Mouse (Mus musculus) kidney, adult 10 weeks (tissue): ENCODE results near the gene Plin3. TPM values are rescaled to one million over a fixed set of nuclear protein-coding genes. Genes with fewer than 3 reads are reported as not detected.

Source experiments
- polyA plus RNA-seq: library from polyadenylated mRNA; stranded (reverse); fragments of 350-450 nt; fragmentation: Illumina TruSeq; extraction: RNeasy Lipid Tissue Mini Kit (QIAGEN cat#74804); gene quantifications from one replicate; pipeline ENCODE4 v1.2.3, GENCODE M21; 2014; ENCODE audit warnings: low read depth, low replicate concordance

Plin3 gene
- polyA plus RNA-seq, result 13.9 TPM

GRCm38 (mm10) chr17:56292531-56293222, at the start of gene Plin3:
TSS of gene Plin3 (minus strand) at chr17:56292873.

GRCm38 (mm10) chr17:56325450-56326152, 32.9 kb upstream of the Plin3 start, which contains the start of gene Kdm4b:
TSS of gene Kdm4b (plus strand) at chr17:56326062.

GRCm38 (mm10) chr17:56303160-56303846, 10.6 kb upstream of the Plin3 start, which contains the start of gene Uhrf1:
TSS of gene Uhrf1 (plus strand) at chr17:56303321.

GRCm38 (mm10) chr17:56300186-56300585, 7.5 kb upstream of the Plin3 start, which contains the start of gene Arrdc5:
TSS of gene Arrdc5 (minus strand) at chr17:56300286.

GRCm38 (mm10) chr17:56276643-56277566, 15.8 kb downstream of the Plin3 start, which contains the start of gene Ticam1:
TSS of gene Ticam1 (minus strand) at chr17:56276786.

GRCm38 (mm10) chr17:56256239-56256881, 36.3 kb downstream of the Plin3 start, which contains the start of gene Fem1a:
TSS of gene Fem1a (plus strand) at chr17:56256810.

Other genes starting within 250 kb of the Plin3 start
- gene Ubxn6, start 217.8 kb downstream of the Plin3 start, polyA plus RNA-seq, result 14.1 TPM
- 1.5 TPM for gene Hdgfl2, start 213.2 kb downstream of the Plin3 start, polyA plus RNA-seq
- 0.20 TPM for gene Plin4, start 183.1 kb downstream of the Plin3 start, polyA plus RNA-seq
- 0.89 TPM for gene Plin5, start 175.3 kb downstream of the Plin3 start, polyA plus RNA-seq
- not detected for gene Lrg1, start 170.9 kb downstream of the Plin3 start, polyA plus RNA-seq
- gene Sema6b, start 152.5 kb downstream of the Plin3 start, polyA plus RNA-seq, result not detected
- gene Tnfaip8l1, start 130.4 kb downstream of the Plin3 start, polyA plus RNA-seq, result 0.49 TPM
- gene Mydgf, start 109.0 kb downstream of the Plin3 start, polyA plus RNA-seq, result 9.2 TPM
- gene Dpp9, start 74.0 kb downstream of the Plin3 start, polyA plus RNA-seq, result 0.24 TPM
- 3.1 TPM for gene Fem1a, start 36.1 kb downstream of the Plin3 start, polyA plus RNA-seq
- 0.20 TPM for gene Ticam1, start 16.1 kb downstream of the Plin3 start, polyA plus RNA-seq
- not detected for gene Arrdc5, start 7.4 kb upstream of the Plin3 start, polyA plus RNA-seq
- gene Uhrf1, start 10.4 kb upstream of the Plin3 start, polyA plus RNA-seq, result 0.36 TPM
- 1.1 TPM for gene Kdm4b, start 33.2 kb upstream of the Plin3 start, polyA plus RNA-seq
- 0.16 TPM for gene Ptprs, start 183.6 kb upstream of the Plin3 start, polyA plus RNA-seq
- not detected for gene Znrf4, start 219.6 kb upstream of the Plin3 start, polyA plus RNA-seq